Mouse (Mus musculus): ENCODE results near the gene Numbl. TPM values are rescaled to one million over a fixed set of nuclear protein-coding genes. Genes with fewer than 3 reads are reported as not detected.

Gene Numbl
- polyA plus RNA-seq, 2 experiments from 2014 or later, result not detected

DNA sequence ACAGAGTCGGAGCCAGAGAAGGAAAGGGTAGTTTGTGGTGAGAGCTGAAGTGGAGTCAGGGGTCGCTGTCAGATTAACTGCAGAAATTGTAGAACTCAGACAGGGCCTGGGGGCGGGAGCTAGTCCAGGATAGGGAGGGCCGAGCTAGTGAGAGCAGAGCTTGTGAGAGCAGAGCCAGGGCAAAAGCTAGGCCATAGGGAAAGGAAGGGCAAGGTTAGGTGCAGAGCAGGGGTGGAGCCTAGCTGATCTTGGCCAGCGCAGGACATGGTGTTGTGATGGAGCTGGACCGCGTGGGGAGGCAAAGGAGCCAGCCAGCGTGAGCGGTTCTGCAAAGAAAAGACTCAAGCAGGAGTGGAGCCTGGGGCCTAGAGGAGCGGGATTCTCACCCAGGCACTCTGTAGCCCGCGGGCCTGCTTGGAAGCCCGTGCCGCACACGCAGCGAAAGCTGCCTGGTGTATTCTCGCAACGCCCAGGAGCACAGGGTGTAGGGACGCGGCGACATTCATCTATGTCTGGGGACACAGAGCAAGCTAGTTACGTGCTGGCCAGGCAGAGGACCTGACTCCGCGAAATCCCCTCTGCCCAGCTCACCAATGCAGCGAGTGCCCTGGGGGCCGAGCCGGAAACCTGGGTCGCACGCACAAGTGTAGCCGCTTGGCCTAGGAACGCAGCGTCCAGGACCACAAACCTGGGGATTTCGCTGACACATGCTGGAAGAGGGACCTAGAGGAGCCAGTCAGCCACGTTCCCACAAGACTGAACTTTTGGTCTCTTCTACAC, 68.1 kb downstream of the Numbl start:
- ATAC-seq, result no peak

DNA sequence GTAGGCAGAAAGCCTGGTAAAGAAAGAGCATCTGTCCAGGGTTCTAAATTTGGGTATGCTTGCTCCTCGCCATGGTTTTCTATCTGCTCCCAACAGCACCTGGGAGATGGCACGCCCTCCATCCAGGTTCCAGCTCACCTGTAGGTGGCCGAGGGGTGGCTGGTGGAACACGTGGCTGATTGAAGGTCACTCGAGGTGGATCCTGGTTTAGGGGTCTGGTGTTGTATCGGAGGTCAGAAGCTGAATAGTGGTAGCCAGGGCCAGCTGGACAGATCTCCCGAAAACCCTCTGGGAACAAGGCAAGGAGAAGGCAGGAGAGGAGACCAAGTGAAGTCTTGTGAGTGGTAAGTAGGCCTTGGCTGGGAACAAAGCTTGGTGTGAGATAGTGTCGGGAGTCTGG, 69.3 kb downstream of the Numbl start:
- no peak for ATAC-seq

DNA sequence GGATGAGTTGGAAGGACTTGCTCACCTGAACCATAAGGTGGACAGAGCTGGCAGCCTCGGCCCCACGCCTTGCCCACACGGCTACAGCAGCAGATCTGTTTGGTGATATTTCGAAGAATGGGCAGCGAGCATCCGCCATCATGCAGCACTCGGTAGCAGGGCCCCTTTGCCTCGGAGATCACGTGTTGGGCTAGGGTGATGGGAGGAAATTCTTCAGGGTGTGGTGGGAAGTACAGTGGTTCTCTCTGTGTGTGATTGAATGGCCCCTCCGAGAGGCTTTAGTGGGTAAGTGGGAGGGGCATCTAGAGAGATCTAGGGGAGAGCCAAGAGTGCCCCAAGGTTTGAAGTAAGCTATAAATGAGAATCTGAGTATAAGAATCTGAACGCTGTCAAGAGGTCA, 69.9 kb downstream of the Numbl start:
- ATAC-seq, result no peak

DNA sequence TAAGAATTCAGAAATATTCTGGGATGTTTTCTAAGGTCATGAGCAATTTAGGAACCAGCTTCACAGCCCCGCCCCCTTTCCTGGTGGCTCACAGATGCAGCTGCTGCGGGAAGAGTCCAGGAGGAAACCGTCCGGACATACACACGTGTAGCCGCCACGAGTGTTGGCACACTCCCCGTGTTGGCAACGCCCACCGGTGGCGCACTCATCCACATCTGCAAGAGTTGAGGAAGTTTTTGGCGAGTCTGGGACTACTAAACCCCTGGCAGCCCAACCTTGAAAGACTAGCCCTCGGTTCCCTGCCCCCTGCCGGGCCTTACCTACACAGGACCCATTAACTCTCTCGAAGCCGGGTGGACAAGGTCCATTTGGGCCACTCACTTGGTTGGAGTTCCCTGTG, 70.4 kb downstream of the Numbl start:
- ATAC-seq, result no peak

DNA sequence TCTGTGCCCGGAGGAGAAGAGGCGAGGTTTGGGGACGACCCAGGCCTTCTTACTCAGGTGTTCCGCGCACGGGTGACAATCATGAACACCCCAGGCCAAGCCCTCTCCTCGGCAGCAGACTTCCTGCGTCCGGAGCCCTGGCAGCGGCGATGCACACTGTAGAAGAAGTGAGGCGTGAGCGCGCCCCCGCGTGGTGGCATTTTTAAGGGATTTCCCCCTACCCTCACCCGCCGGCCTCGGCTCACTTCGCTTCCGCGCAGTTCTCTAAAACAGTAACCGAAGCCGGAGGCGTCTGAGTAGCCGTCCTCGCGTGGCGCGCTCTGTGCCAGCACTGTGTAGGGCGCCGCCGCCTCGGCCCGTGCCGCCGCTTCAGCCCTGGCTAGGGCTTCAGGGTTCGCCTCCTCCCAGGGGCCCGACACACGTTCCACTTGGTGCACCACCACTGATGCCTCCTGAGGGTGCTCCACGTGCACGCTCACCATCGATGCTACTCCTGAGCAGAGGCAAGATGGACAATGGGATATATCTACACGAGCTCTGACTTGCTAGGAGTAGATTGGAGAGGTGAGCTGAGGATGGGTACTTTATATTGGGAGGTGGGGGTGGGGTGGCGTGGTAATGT, 71.2 kb downstream of the Numbl start:
- ATAC-seq, result peak; percentile 83

DNA sequence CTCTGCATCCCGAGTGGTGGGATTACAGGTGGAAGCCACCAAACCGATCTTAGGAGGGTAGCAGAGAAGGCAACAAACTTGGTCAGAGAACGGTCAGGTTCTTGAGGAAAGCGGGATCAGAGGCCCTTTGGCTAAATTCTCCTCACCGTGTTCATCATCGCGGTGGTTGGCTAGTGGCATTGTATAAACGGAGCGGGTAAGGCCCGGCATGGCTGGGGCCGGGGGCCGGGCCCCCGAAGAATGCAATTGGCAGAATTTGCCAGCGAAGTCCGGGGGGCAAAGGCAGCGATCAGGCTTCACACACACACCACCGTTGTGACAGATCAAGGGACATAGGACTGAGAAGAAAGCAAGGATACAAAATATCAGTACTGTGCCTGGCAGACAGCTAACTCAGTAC, 71.7 kb downstream of the Numbl start:
- no peak for ATAC-seq

DNA sequence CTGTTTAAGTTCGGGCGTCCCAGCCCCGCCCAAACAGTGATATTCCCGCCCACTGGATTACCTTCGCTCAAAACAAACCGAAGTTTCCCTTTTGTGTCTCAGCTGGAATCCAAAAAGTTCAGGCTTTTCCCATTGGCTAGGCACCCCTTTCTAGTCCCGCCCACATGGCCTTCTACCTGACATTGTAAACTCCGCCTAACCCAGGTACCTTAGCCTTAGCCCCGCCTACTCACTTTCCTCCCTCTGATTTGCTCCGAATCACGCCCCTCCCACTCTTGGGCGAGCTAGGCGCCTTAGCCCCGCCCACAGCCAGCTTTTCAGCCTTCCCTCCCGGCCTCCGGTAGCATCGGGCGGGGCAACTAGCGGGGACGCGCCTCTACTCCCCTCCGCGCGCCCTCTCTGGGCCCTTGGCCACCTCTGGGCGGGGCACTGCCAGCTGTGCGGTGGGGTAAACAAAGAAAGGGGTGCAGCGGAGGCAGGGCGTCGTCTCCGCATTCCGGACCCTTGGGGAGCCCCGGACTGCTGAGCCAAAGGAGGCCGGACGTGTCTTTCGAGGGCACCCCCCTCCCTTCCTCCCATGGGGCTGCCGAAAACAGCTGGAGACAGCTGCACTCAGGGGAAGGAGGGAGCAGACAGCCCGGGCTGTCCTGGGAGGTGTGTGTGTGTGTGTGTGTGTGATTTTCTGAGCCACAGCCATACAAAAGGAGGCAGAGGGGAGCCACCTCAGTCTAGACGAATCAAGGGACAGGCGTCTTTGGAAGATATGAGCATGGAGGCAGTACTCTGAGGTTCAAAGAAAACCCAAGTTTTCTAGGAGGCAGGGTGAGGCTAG, 72.7 kb downstream of the Numbl start:
- peak; percentile 30 for ATAC-seq

DNA sequence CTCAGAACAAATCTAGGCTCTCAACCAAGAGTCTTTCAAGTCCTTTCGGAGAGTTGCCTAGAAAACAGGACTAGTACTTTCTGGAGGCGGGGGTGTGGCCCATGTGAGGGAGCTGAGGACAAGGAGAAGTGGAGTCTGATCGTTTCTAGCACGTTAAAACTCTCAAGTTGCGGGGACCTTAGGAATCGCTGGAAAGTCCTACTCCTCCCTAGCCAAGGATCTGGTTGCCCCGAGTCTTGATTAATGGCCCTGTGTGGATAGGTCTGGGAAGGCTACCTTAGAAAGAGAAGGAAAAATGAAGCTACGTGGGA, 73.3 kb downstream of the Numbl start:
- no peak for ATAC-seq

Other genes with a start within 250 kb of the Numbl start
- not detected for gene Cyp2a12, start 229.4 kb upstream of the Numbl start, polyA plus RNA-seq (2017; shearing (Covaris generic))
- not detected for gene Cyp2f2, start 138.5 kb upstream of the Numbl start, polyA plus RNA-seq (2017; shearing (Covaris generic))
- gene Cyp2t4, start 104.7 kb upstream of the Numbl start, polyA plus RNA-seq (2017; shearing (Covaris generic)), result under 1 TPM in 1 of 2 experiments, not detected in 1; 0.41 TPM
- gene Egln2, start 91.6 kb upstream of the Numbl start, polyA plus RNA-seq (2017; shearing (Covaris generic)), result 10 to 100 TPM; 12.4 to 14.3 TPM
- 100 to 1,000 TPM; 126 to 166 TPM for gene Rab4b, start 79.5 kb upstream of the Numbl start, polyA plus RNA-seq (2017; shearing (Covaris generic))
- gene Gm21983, start 77.3 kb upstream of the Numbl start, polyA plus RNA-seq (2017; shearing (Covaris generic)), result under 1 TPM in 1 of 2 experiments, not detected in 1; 0.52 TPM
- under 1 TPM in 1 of 2 experiments, not detected in 1; 0.34 TPM for gene Mia, start 77.3 kb upstream of the Numbl start, polyA plus RNA-seq (2017; shearing (Covaris generic))
- 1 to 10 TPM; 4.2 to 4.5 TPM for gene BC024978, start 62.7 kb upstream of the Numbl start, polyA plus RNA-seq (2017; shearing (Covaris generic))
- 100 to 1,000 TPM in 1 of 2 experiments, 10 to 100 TPM in 1; 74.6 to 109 TPM for gene Snrpa, start 62.2 kb upstream of the Numbl start, polyA plus RNA-seq (2017; shearing (Covaris generic))
- 1 to 10 TPM; 1.3 to 1.5 TPM for gene Itpkc, start 29.8 kb upstream of the Numbl start, polyA plus RNA-seq (2017; shearing (Covaris generic))
- gene Coq8b, start 25.4 kb upstream of the Numbl start, polyA plus RNA-seq (2017; shearing (Covaris generic)), result 10 to 100 TPM in 1 of 2 experiments, 1 to 10 TPM in 1; 6.3 to 12.5 TPM
- gene Ltbp4, start 79.3 kb downstream of the Numbl start, polyA plus RNA-seq (2017; shearing (Covaris generic)), result 1 to 10 TPM in 1 of 2 experiments, under 1 TPM in 1; 0.94 to 1.3 TPM
- 10 to 100 TPM; 48.9 to 66.0 TPM for gene Shkbp1, start 97.6 kb downstream of the Numbl start, polyA plus RNA-seq (2017; shearing (Covaris generic))
- 1 to 10 TPM; 1.4 to 3.3 TPM for gene Gm20479, start 99.0 kb downstream of the Numbl start, polyA plus RNA-seq (2017; shearing (Covaris generic))
- gene Sptbn4, start 189.3 kb downstream of the Numbl start, polyA plus RNA-seq (2017; shearing (Covaris generic)), result under 1 TPM; 0.16 to 0.37 TPM
- 10 to 100 TPM; 13.9 to 16.7 TPM for gene Blvrb, start 189.5 kb downstream of the Numbl start, polyA plus RNA-seq (2017; shearing (Covaris generic))
- gene Sertad3, start 215.3 kb downstream of the Numbl start, polyA plus RNA-seq (2017; shearing (Covaris generic)), result 10 to 100 TPM; 41.9 to 47.6 TPM
- gene Sertad1, start 228.5 kb downstream of the Numbl start, polyA plus RNA-seq (2017; shearing (Covaris generic)), result 10 to 100 TPM; 46.6 to 47.9 TPM
- under 1 TPM; 0.11 to 0.68 TPM for gene Prx, start 240.9 kb downstream of the Numbl start, polyA plus RNA-seq (2017; shearing (Covaris generic))

All from activated CD4-positive, CD25-positive, alpha-beta regulatory T cell, adult 4 months (primary cell).